Mouse (Mus musculus) c-Kit-negative CD71-positive TER-119-positive erythroid progenitor cells, embryonic 14.5 days (primary cell): ENCODE measurements at regions not wholly inside any gene's neighbourhood (a gene's known extent, or its start where the extent isn't known, plus 50 kb on each side); places are given as distances from the start of the nearest gene placed in this dataset.

Source experiments
- DNase-seq: peaks from one replicate; pipeline ENCODE4 v3.0.0-alpha.2; 2013; ENCODE audit warnings: low read depth, low spot score

- no peak for DNase-seq
Observed at GRCm38 (mm10) chr4:32149171-32149570, 89.4 kb upstream of the Bach2 start.

GRCm38 (mm10) chr4:32153356-32153755 is 85.2 kb upstream of the Bach2 start:
- DNase-seq, result no peak

GRCm38 (mm10) chr4:32156965-32157364 is 81.6 kb upstream of the Bach2 start:
- no peak for DNase-seq

- no peak for DNase-seq
Observed at GRCm38 (mm10) chr4:32158451-32158850, 80.2 kb upstream of the Bach2 start.

- DNase-seq, result no peak
Observed at GRCm38 (mm10) chr4:32158886-32159285, 79.7 kb upstream of the Bach2 start.

- no peak for DNase-seq
Observed at GRCm38 (mm10) chr4:32160815-32161214, 77.8 kb upstream of the Bach2 start.

GRCm38 (mm10) chr4:32161871-32162656 is 76.5 kb upstream of the Bach2 start:
- DNase-seq, result no peak

GRCm38 (mm10) chr4:32162694-32163240 is 75.8 kb upstream of the Bach2 start:
- no peak for DNase-seq

GRCm38 (mm10) chr4:32164081-32164641 is 74.4 kb upstream of the Bach2 start:
- no peak for DNase-seq

GRCm38 (mm10) chr4:32164736-32165241 is 73.8 kb upstream of the Bach2 start:
- no peak for DNase-seq

- no peak for DNase-seq
Observed at GRCm38 (mm10) chr4:32165918-32166528, 72.6 kb upstream of the Bach2 start.

GRCm38 (mm10) chr4:32167151-32167550 is 71.5 kb upstream of the Bach2 start:
- no peak for DNase-seq

GRCm38 (mm10) chr4:32170106-32170459 is 68.5 kb upstream of the Bach2 start:
- no peak for DNase-seq

GRCm38 (mm10) chr4:32170460-32171192 is 68.0 kb upstream of the Bach2 start:
- DNase-seq, result no peak

- no peak for DNase-seq
Observed at GRCm38 (mm10) chr4:32171291-32171690, 67.3 kb upstream of the Bach2 start.

- DNase-seq, result peak; percentile 25
Observed at GRCm38 (mm10) chr4:32172992-32173391, 65.6 kb upstream of the Bach2 start.

GRCm38 (mm10) chr4:32174771-32175170 is 63.8 kb upstream of the Bach2 start:
- DNase-seq, result no peak

- DNase-seq, result no peak
Observed at GRCm38 (mm10) chr4:32175231-32175630, 63.4 kb upstream of the Bach2 start.

- DNase-seq, result no peak
Observed at GRCm38 (mm10) chr4:32175853-32176448, 62.7 kb upstream of the Bach2 start.

GRCm38 (mm10) chr4:32176449-32177135 is 62.0 kb upstream of the Bach2 start:
- no peak for DNase-seq
